Mouse (Mus musculus): ENCODE measurements at regions not wholly inside any gene's neighbourhood (a gene's known extent, or its start where the extent isn't known, plus 50 kb on each side); places are given as distances from the start of the nearest gene placed in this dataset.

GRCm38 (mm10) chr13:61710823-61711222 lies 140.9 kb upstream of the Cts3 start:
- DNase-seq (ENCODE audit: low spot score in 2 of 2) = peak in 1 of 2 experiments; percentile 5

- no peak for DNase-seq (ENCODE audit: low spot score in 2 of 2)
Measured at GRCm38 (mm10) chr13:61665729-61666128, 95.8 kb upstream of the Cts3 start.

Measured in layer of hippocampus, postnatal 10 days (tissue).